In genomic region chr17:44188042-44188768, GRCm38 (mm10) we compare ENCODE assay signal across 8 mouse cellular contexts. TPM values are rescaled to one million over a fixed set of nuclear protein-coding genes. Genes with fewer than 3 reads are reported as not detected.
DNase-seq lines count a peak whose midpoint lies in the region; ATAC-seq and TF ChIP-seq lines count a peak whose summit lies in the region.

Clic5 (plus strand) TSS chr17:44188584.

- H3K9ac ChIP-seq in embryonic facial prominence, embryonic 11.5 days (replicated peaks; ENCODE audit: low read length), result peak within 1 kb of the TSS; percentile 29; the same call in 1 of the 2 replicates
- H3K9ac ChIP-seq in heart, embryonic 12.5 days, result peak within 1 kb of the TSS; percentile 87
- H3K9ac ChIP-seq in kidney, embryonic 14.5 days (ENCODE audit: low read depth, low read length), result peak within 1 kb of the TSS; percentile 38; the same call in 1 of the 2 replicates

- H3K27me3 ChIP-seq in spleen, adult 2 months (ENCODE audit: control insufficient read depth, insufficient read depth, low read length), result no peaks in the 10 kb centered on the region
- H3K27me3 ChIP-seq in embryonic facial prominence, embryonic 11.5 days (ENCODE audit: control insufficient read depth, insufficient read depth, low read length), result no peaks in the 10 kb centered on the region; the same call in 1 of the 2 replicates
- 0 out of 2 replicates have a peak, but pooled peaks cover 9% of the 10 kb centered on the region for H3K27me3 ChIP-seq in heart, embryonic 12.5 days (replicated peaks)
- peaks cover 10% of the 10 kb centered on the region; the same call in 1 of the 2 replicates for H3K27me3 ChIP-seq in kidney, embryonic 14.5 days (ENCODE audit: control insufficient read depth, insufficient read depth, low read length)

- no peaks in the 10 kb centered on the region for H3K36me3 ChIP-seq in spleen, adult 2 months (ENCODE audit: control insufficient read depth, insufficient read depth, low read length)
- no peaks in the 10 kb centered on the region for H3K36me3 ChIP-seq in embryonic facial prominence, embryonic 11.5 days (replicated peaks; ENCODE audit: control insufficient read depth, insufficient read depth, low read depth, low read length)
- no peaks in the 10 kb centered on the region for H3K36me3 ChIP-seq in heart, embryonic 12.5 days
- H3K36me3 ChIP-seq in kidney, embryonic 14.5 days (ENCODE audit: control insufficient read depth, insufficient read depth, low read length), result no peaks in the 10 kb centered on the region

- ATAC-seq in embryonic facial prominence, embryonic 11.5 days (replicated peaks; ENCODE audit: insufficient number of reproducible peaks, low FRiP score, low TSS enrichment, low read depth), result peak; percentile 39; the same call in 1 of the 2 replicates
- peak; percentile 88 for ATAC-seq in heart, embryonic 12.5 days (ENCODE audit: insufficient number of reproducible peaks, low FRiP score)
- peak; percentile 77 for ATAC-seq in kidney, embryonic 14.5 days (ENCODE audit: low FRiP score, low TSS enrichment)

- H3K27ac ChIP-seq in spleen, adult 2 months (ENCODE audit: insufficient read depth, low read length), result peak within 1 kb of the TSS; percentile 32; the same call in 1 of the 2 replicates
- H3K27ac ChIP-seq in embryonic facial prominence, embryonic 11.5 days (replicated peaks; ENCODE audit: low read depth, low read length), result no peak within 1 kb of the TSS
- H3K27ac ChIP-seq in heart, embryonic 12.5 days (ENCODE audit: poor library complexity, severe bottlenecking), result peak within 1 kb of the TSS; percentile 84
- H3K27ac ChIP-seq in kidney, embryonic 14.5 days (ENCODE audit: low read depth, low read length), result no peak within 1 kb of the TSS

- no peak for TF ChIP-seq POLR2A in spleen, adult 2 months (IDR thresholded peaks at IDR 0.05; ENCODE audit: low read depth, low read length)

- H3K4me3 ChIP-seq in spleen, adult 2 months (ENCODE audit: extremely low read depth, insufficient read depth, insufficient read length), result peak within 1 kb of the TSS; percentile 57
- peak within 1 kb of the TSS; percentile 37 for H3K4me3 ChIP-seq in embryonic facial prominence, embryonic 11.5 days (ENCODE audit: low read depth, low read length)
- peak within 1 kb of the TSS; percentile 67 for H3K4me3 ChIP-seq in heart, embryonic 12.5 days
- peak within 1 kb of the TSS; percentile 45 for H3K4me3 ChIP-seq in kidney, embryonic 14.5 days (ENCODE audit: low read length)

- no peak for TF ChIP-seq CTCF in spleen, adult 2 months (IDR thresholded peaks at IDR 0.05; ENCODE audit: extremely low read depth, insufficient read depth, insufficient read length, insufficient replicate concordance)

- DNase-seq in spleen, adult 2 months (ENCODE audit: low read depth in 1 of 2, low spot score in 2 of 2), result peak; percentile 5 to 7
- no peak for DNase-seq in spleen, postnatal 4 days (ENCODE audit: low spot score in 2 of 2)
- DNase-seq in embryonic facial prominence, embryonic 11.5 days (ENCODE audit: low spot score), result peak; percentile 55
- peak; percentile 84 for DNase-seq in lung, postnatal 10 days
- DNase-seq in skeletal muscle tissue, adult 2 months (ENCODE audit: low read depth, low spot score), result peak; percentile 89
- DNase-seq in layer of hippocampus, adult 8-10 months (ENCODE audit: low spot score in 2 of 2), result no peak

- peaks cover 4% of the 10 kb centered on the region; the same call in 1 of the 2 replicates for H3K4me1 ChIP-seq in spleen, adult 2 months (ENCODE audit: control insufficient read depth, insufficient read depth, insufficient read length)
- peaks cover 4% of the 10 kb centered on the region; the same call in 1 of the 2 replicates for H3K4me1 ChIP-seq in embryonic facial prominence, embryonic 11.5 days (ENCODE audit: control insufficient read depth, insufficient read depth, low read length)
- peaks cover 19% of the 10 kb centered on the region for H3K4me1 ChIP-seq in heart, embryonic 12.5 days (replicated peaks)
- H3K4me1 ChIP-seq in kidney, embryonic 14.5 days (ENCODE audit: control insufficient read depth, insufficient read depth, low read length), result no peaks in the 10 kb centered on the region

- no peaks in the 10 kb centered on the region for H3K9me3 ChIP-seq in embryonic facial prominence, embryonic 11.5 days (replicated peaks; ENCODE audit: control insufficient read depth, low read length)
- H3K9me3 ChIP-seq in heart, embryonic 12.5 days (replicated peaks), result no peaks in the 10 kb centered on the region
- H3K9me3 ChIP-seq in kidney, embryonic 14.5 days (ENCODE audit: control insufficient read depth, low read length), result no peaks in the 10 kb centered on the region

- 7% methylated on average over 24 of the region's 24 CpGs for WGBS in spleen, adult 2 months
- 2% methylated on average over 24 of the region's 24 CpGs for WGBS in embryonic facial prominence, embryonic 11.5 days
- WGBS in heart, embryonic 12.5 days, result 2% methylated on average over 24 of the region's 24 CpGs
- WGBS in kidney, embryonic 14.5 days, result 3% methylated on average over 24 of the region's 24 CpGs

- peak within 1 kb of the TSS; percentile 78 for H3K4me2 ChIP-seq in embryonic facial prominence, embryonic 11.5 days (ENCODE audit: low read depth, low read length)
- peak within 1 kb of the TSS; percentile 95 for H3K4me2 ChIP-seq in heart, embryonic 12.5 days
- H3K4me2 ChIP-seq in kidney, embryonic 14.5 days (replicated peaks; ENCODE audit: low read depth, low read length), result peak within 1 kb of the TSS; percentile 92

RNA-seq across cellular contexts. Expression of gene Clic5, which starts in this region (rescaled TPM):
- 5.5 and 5.6 TPM in 2 replicates for polyA plus RNA-seq in spleen, adult 2 months (2012; rRNA removed)
- polyA plus RNA-seq in embryonic facial prominence, embryonic 11.5 days (2014; fragmentation: Nextera tagmentation; extraction: Ambion mirVana), result 0.32 and 0.40 TPM in 2 replicates
- polyA plus RNA-seq in heart, embryonic 12.5 days (2016; fragmentation: Nextera tagmentation; extraction: Ambion mirVana), result 10.2 and 10.6 TPM in 2 replicates
- 1.9 and 5.5 TPM in 2 replicates for polyA plus RNA-seq in kidney, embryonic 14.5 days (2014; fragmentation: Nextera tagmentation; extraction: Ambion mirVana)
- 1 to 10 TPM; 3.6 to 4.5 (median 3.9) TPM for total RNA-seq in layer of hippocampus, adult 8-10 months (2022)

Comparison
In these comparisons a context has a peak if more than half of its experiments do, and no peak if none do; other contexts are left out.
1. DNase-seq: peak in spleen, adult 2 months (2 of 2), lung, postnatal 10 days (single experiment) and skeletal muscle tissue, adult 2 months (single experiment); none in spleen, postnatal 4 days (0 of 2) and layer of hippocampus, adult 8-10 months (0 of 2).
2. Peak in DNase-seq, ATAC-seq, H3K4me3 ChIP-seq, H3K9ac ChIP-seq and H3K4me2 ChIP-seq in embryonic facial prominence, embryonic 11.5 days; RNA of the gene not detected or under 1 TPM.
3. H3K27ac ChIP-seq: peak in spleen, adult 2 months (single experiment) and heart, embryonic 12.5 days (single experiment); none in embryonic facial prominence, embryonic 11.5 days (single experiment) and kidney, embryonic 14.5 days (single experiment).
4. H3K9ac ChIP-seq: peak in every context shown above with its lines; median percentile 87 in heart, embryonic 12.5 days; 38 in kidney, embryonic 14.5 days; 29 in embryonic facial prominence, embryonic 11.5 days.
5. Peak in every context shown above with its lines, with median percentiles within 50 percentile points of each other: H3K4me3 ChIP-seq, ATAC-seq and H3K4me2 ChIP-seq.